Mouse (Mus musculus) bone marrow macrophage, adult 2 months (primary cell): ENCODE measurements around the gene Supt6. TPM values are rescaled to one million over a fixed set of nuclear protein-coding genes. Genes with fewer than 3 reads are reported as not detected.

Source experiments
- H3K27ac ChIP-seq: 2 replicates; pipeline ENCODE4 v1.5.1; 2012; ENCODE audit warnings: low read depth, low read length; ENCODE audit not compliant: insufficient read depth
- H3K4me1 ChIP-seq: 2 replicates; pipeline ENCODE4 v1.6.1; 2012; ENCODE audit warnings: low read length; ENCODE audit not compliant: control insufficient read depth, insufficient read depth
- H3K4me3 ChIP-seq: 2 replicates; pipeline ENCODE4 v1.5.1; 2012; ENCODE audit warnings: mild to moderate bottlenecking, low read length, moderate library complexity; ENCODE audit not compliant: insufficient read depth
- CTCF ChIP-seq: IDR thresholded peaks from 2 replicates; pipeline ENCODE4 v1.5.1; 2012; ENCODE audit warnings: low read depth, mild to moderate bottlenecking, low read length, moderate library complexity
- POLR2A ChIP-seq: IDR thresholded peaks from 2 replicates; pipeline ENCODE4 v1.6.1; 2012; ENCODE audit warnings: mild to moderate bottlenecking, low read depth, low read length, borderline replicate concordance
- polyA plus RNA-seq: library from polyadenylated mRNA; stranded (reverse); fragments of >200 nt; gene quantifications from 2 replicates; pipeline ENCODE4 v1.2.4, GENCODE M21; 2012; ENCODE audit not compliant: missing spikeins, insufficient read depth, insufficient read length

Supt6 gene
- polyA plus RNA-seq, 1 experiment, result 39.1 TPM

GRCm38 (mm10) chr11:78177437-78177836 lies 68.3 kb downstream of the Supt6 start:
- Histone ChIP-seq H3K4me1 (peaks cover 13% of the 10 kb centered on the region), H3K27ac (0 out of 2 replicates have a peak overlapping the region, but pooled peaks have one; percentile 4), H3K4me3 (peak overlapping the region; percentile 78)
- TF ChIP-seq POLR2A (no peak), CTCF (no peak)

GRCm38 (mm10) chr11:78176905-78177331 lies 68.9 kb downstream of the Supt6 start:
- TF ChIP-seq CTCF (no peak), POLR2A (no peak)
- H3K4me1 ChIP-seq, result peaks cover 13% of the 10 kb centered on the region

DNA sequence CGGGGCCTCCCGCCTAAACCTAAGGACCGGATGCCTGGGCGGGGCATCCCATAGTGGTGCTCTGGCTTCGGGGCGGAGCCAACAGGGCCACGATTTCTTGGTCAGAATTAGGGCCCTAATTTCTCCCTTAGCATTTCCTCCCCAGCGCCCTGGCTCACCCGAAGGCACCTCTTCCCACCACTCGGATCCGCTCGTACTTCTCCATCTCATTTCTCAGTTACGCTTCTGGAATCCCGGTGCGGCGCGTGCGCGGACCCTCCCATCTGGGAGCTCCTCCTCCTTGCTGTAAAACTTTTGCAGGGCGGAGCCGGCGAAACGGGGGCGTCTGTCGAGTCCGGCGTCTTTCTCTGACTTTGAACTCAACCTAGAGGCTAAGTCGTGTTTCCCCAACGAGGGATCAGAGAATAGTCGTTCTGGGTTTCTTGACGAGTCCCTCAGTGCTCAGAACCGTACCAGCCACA lies 69.4 kb downstream of the Supt6 start, which contains the start of the genes Nek8 and Tlcd1:
Gene Nek8 (minus strand): TSS at position 274 of the 461 bp plus-strand sequence.
Gene Tlcd1 (plus strand): TSS at position 310 of the 461 bp plus-strand sequence.
- TF ChIP-seq CTCF, result no peak
- peak; percentile 33; the same call in 1 of the 2 replicates for TF ChIP-seq POLR2A
- H3K4me3 ChIP-seq, result peak within 1 kb of the TSS; percentile 78
- H3K27ac ChIP-seq, result peak within 1 kb of the TSS; percentile 82
- peaks cover 13% of the 10 kb centered on the region for H3K4me1 ChIP-seq

More at GRCm38 (mm10) chr11:78176905-78177331, 68.9 kb downstream of the Supt6 start:
- 0 out of 2 replicates have a peak overlapping the region, but pooled peaks have one; percentile 8 for H3K27ac ChIP-seq
- H3K4me3 ChIP-seq, result peak overlapping the region; percentile 78

DNA sequence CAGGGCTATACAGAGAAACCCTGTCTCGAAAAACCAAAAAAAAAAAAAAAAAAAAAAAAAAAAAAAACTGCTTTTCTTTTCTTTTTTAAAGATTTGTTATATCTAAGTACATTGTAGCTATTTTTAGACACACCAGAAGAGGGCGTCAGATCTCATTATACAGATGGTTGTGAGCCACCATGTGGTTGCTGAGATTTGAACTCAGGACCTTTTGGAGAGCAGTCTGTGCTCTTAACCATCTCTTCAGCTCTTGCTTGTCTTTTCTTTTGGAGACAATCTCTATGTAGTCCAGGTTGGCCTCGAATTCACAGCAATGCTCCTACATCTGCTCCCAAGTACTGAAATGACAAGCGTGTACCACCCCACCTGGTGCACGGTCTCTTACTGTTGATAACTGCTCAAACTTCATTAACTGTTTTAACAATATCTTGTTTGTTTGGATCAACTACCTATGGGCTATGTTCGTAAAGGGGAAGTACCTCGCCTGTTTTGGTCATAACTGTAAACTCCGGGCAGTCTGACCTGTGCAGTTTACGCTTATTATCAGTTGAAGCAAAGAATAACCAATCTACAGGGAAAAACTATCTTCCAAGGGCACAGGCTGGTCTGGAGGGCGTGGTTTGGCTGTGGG lies 69.9 kb downstream of the Supt6 start:
- TF ChIP-seq CTCF, result no peak
- no peak for TF ChIP-seq POLR2A
- Histone ChIP-seq H3K4me3 (peak overlapping the region; percentile 78), H3K4me1 (peaks cover 8% of the 10 kb centered on the region), H3K27ac (no peak overlapping the region)

DNA sequence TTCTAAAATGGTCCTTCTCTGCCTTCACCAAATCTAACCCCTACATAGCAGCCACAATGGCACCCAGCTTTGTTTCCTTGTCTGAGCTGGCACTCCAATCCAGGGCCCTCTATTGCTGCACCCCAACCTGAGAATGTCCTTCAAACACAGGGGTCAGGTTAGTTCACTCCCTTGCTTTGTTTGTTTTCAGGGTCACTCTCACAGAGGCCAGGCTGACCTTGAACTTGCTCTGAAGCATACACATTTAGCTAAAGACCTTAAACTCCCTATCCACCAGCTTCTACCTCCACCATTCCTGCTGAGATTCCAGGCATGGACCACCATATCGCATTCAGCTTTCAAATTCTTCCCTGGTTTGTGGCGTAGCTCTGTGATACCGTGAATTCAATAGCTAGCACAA lies 71.3 kb downstream of the Supt6 start:
- TF ChIP-seq POLR2A, result no peak
- no peak for TF ChIP-seq CTCF
- Histone ChIP-seq H3K4me1 (no peaks in the 10 kb centered on the region), H3K27ac (no peak overlapping the region), H3K4me3 (no peak overlapping the region)

GRCm38 (mm10) chr11:78172748-78173383 lies 72.9 kb downstream of the Supt6 start:
- H3K27ac ChIP-seq, result no peak overlapping the region
- TF ChIP-seq CTCF (no peak), POLR2A (no peak)
- no peak overlapping the region for H3K4me3 ChIP-seq
- no peaks in the 10 kb centered on the region for H3K4me1 ChIP-seq

- no peak overlapping the region for H3K4me3 ChIP-seq
- no peak overlapping the region for H3K27ac ChIP-seq
- TF ChIP-seq CTCF, result no peak
- H3K4me1 ChIP-seq, result no peaks in the 10 kb centered on the region
Measured at GRCm38 (mm10) chr11:78172034-78172747, 73.6 kb downstream of the Supt6 start.

- TF ChIP-seq CTCF, result peak; percentile 26; the same call in 1 of the 2 replicates
- TF ChIP-seq POLR2A, result no peak
- H3K4me1 ChIP-seq, result peaks cover 2% of the 10 kb centered on the region; the same call in 1 of the 2 replicates
- H3K4me3 ChIP-seq, result no peak overlapping the region
- no peak overlapping the region for H3K27ac ChIP-seq
Measured at GRCm38 (mm10) chr11:78171328-78171727, 74.5 kb downstream of the Supt6 start.

DNA sequence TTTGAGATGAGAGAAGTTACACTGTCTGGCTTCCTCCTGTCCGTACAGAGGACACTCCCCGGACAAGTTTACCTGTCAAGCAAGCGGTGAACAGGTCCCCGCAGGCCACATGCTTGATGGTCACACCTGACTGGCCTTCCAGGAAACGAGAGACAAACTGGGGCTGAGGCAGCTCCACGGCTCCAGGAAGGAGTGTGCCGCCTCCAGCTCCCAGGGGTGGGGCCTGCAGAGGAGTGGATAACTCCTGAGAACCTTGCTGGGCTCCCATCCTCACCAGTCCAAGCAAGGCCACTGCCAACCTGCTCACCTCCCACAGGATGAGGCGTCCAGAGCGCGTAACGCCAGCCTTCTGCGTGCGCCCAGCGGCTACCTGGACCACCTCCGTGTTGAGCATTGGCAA lies 75.5 kb downstream of the Supt6 start:
- Histone ChIP-seq H3K27ac (no peak overlapping the region), H3K4me1 (peaks cover 7% of the 10 kb centered on the region), H3K4me3 (no peak overlapping the region)
- no peak for TF ChIP-seq POLR2A
- TF ChIP-seq CTCF, result no peak
